Mouse (Mus musculus) forebrain, embryonic 13.5 days (tissue): Measurements from ENCODE around the gene Rxra. TPM values are rescaled to one million over a fixed set of nuclear protein-coding genes. Genes with fewer than 3 reads are reported as not detected.

Source experiments
- ATAC-seq: fragments of 200-750 bp; cut with Nextera tagmentation; 2 replicates; pipeline ENCODE4 v1.8.0; 2017
- H3K27ac ChIP-seq: fragments of 300-500 bp; sonication (generic); 2 replicates; pipeline ENCODE4 v1.5.1; 2015; ENCODE audit warnings: inconsistent platforms, mild to moderate bottlenecking, moderate library complexity
- H3K27me3 ChIP-seq: fragments of 300-500 bp; sonication (generic); 2 replicates; pipeline ENCODE4 v1.6.1; 2015; ENCODE audit warnings: mild to moderate bottlenecking, inconsistent platforms
- H3K36me3 ChIP-seq: fragments of 300-500 bp; sonication (generic); 2 replicates; pipeline ENCODE4 v1.6.1; 2015; ENCODE audit warnings: mild to moderate bottlenecking, inconsistent platforms; ENCODE audit not compliant: poor library complexity, severe bottlenecking
- H3K4me1 ChIP-seq: fragments of 300-500 bp; sonication (generic); 2 replicates; pipeline ENCODE4 v1.6.1; 2015; ENCODE audit warnings: inconsistent platforms
- H3K4me2 ChIP-seq: fragments of 300-500 bp; sonication (generic); 2 replicates; pipeline ENCODE4 v1.6.1; 2015; ENCODE audit warnings: inconsistent platforms, mild to moderate bottlenecking, moderate library complexity
- H3K4me3 ChIP-seq: fragments of 300-500 bp; sonication (generic); 2 replicates; pipeline ENCODE4 v1.5.1; 2015; ENCODE audit warnings: mild to moderate bottlenecking, inconsistent platforms
- H3K9ac ChIP-seq: fragments of 300-500 bp; sonication (generic); 2 replicates; pipeline ENCODE4 v1.6.1; 2015; ENCODE audit warnings: mild to moderate bottlenecking, inconsistent platforms
- H3K9me3 ChIP-seq: fragments of 300-500 bp; sonication (generic); replicated peaks from 2 replicates; pipeline ENCODE4 v1.6.1; 2016; ENCODE audit warnings: inconsistent platforms
- WGBS: fragments of 180-500 bp; shearing (Covaris S2); methylation state at CpG from one replicate; pipeline ENCODE4 v1.1.7; 2015; 5-methylcytosine and 5-hydroxymethylcytosine counted together
- polyA plus RNA-seq: library from polyadenylated mRNA; unstranded; fragments of >200 nt; fragmentation: Nextera tagmentation; extraction: Ambion mirVana; gene quantifications from 2 replicates; pipeline ENCODE4 v1.2.1, GENCODE M21; 2015

The Rxra gene
- polyA plus RNA-seq = 4.3 and 4.9 TPM in 2 replicates

GRCm38 (mm10) chr2:27676106-27676477 lies at the start of gene Rxra:
Gene Rxra, plus strand, starts transcription at chr2:27676440.
- Histone ChIP-seq H3K4me3 (peak within 1 kb of the TSS; percentile 76), H3K27ac (peak within 1 kb of the TSS; percentile 72), H3K9me3 (no peaks in the 10 kb centered on the region), H3K36me3 (no peaks in the 10 kb centered on the region), H3K27me3 (peaks cover 15% of the 10 kb centered on the region), H3K9ac (peak within 1 kb of the TSS; percentile 85), H3K4me1 (peaks cover 58% of the 10 kb centered on the region), H3K4me2 (peak within 1 kb of the TSS; percentile 89)
- ATAC-seq = 0 out of 2 replicates have a peak, but pooled peaks have one; percentile 31
- WGBS = 2% methylated on average over 16 of the region's 16 CpGs

GRCm38 (mm10) chr2:27626604-27627003 lies 49.6 kb upstream of the Rxra start:
- no peaks in the 10 kb centered on the region for H3K36me3 ChIP-seq
- no peaks in the 10 kb centered on the region for H3K4me1 ChIP-seq
- H3K27me3 ChIP-seq = peaks cover 37% of the 10 kb centered on the region
- H3K4me3 ChIP-seq = no peak overlapping the region
- no peaks in the 10 kb centered on the region for H3K9me3 ChIP-seq
- no peak overlapping the region for H3K9ac ChIP-seq
- H3K4me2 ChIP-seq = no peak overlapping the region
- no peak overlapping the region for H3K27ac ChIP-seq
- ATAC-seq = no peak
- 48% methylated on average over 1 of the region's 1 CpGs for WGBS

GRCm38 (mm10) chr2:27630601-27631285 lies 45.5 kb upstream of the Rxra start:
- no peak overlapping the region for H3K9ac ChIP-seq
- H3K4me3 ChIP-seq = no peak overlapping the region
- no peaks in the 10 kb centered on the region for H3K9me3 ChIP-seq
- WGBS = 89% methylated on average over 3 of the region's 3 CpGs
- no peak for ATAC-seq
- no peak overlapping the region for H3K4me2 ChIP-seq
- H3K4me1 ChIP-seq = no peaks in the 10 kb centered on the region; the same call in 1 of the 2 replicates
- H3K27ac ChIP-seq = no peak overlapping the region
- no peaks in the 10 kb centered on the region for H3K36me3 ChIP-seq
- H3K27me3 ChIP-seq = peaks cover 13% of the 10 kb centered on the region; the same call in 1 of the 2 replicates

- H3K9me3 ChIP-seq = no peaks in the 10 kb centered on the region
- no peak overlapping the region for H3K4me2 ChIP-seq
- H3K27ac ChIP-seq = no peak overlapping the region
- no peaks in the 10 kb centered on the region; the same call in 1 of the 2 replicates for H3K4me1 ChIP-seq
- no peak for ATAC-seq
- H3K36me3 ChIP-seq = no peaks in the 10 kb centered on the region
- WGBS = 69% methylated on average over 2 of the region's 2 CpGs
- no peak overlapping the region for H3K9ac ChIP-seq
- 0 out of 2 replicates have a peak, but pooled peaks cover 10% of the 10 kb centered on the region for H3K27me3 ChIP-seq
- H3K4me3 ChIP-seq = no peak overlapping the region
Observed at GRCm38 (mm10) chr2:27633471-27633870, 42.8 kb upstream of the Rxra start.

- H3K27ac ChIP-seq = no peak overlapping the region
- 83% methylated on average over 1 of the region's 1 CpGs for WGBS
Observed at GRCm38 (mm10) chr2:27634018-27634417, 42.2 kb upstream of the Rxra start.

GRCm38 (mm10) chr2:27635147-27635738 lies 41.0 kb upstream of the Rxra start:
- WGBS = 52% methylated on average over 13 of the region's 13 CpGs
- Histone ChIP-seq H3K4me1 (no peaks in the 10 kb centered on the region; the same call in 1 of the 2 replicates), H3K36me3 (no peaks in the 10 kb centered on the region), H3K9me3 (no peaks in the 10 kb centered on the region), H3K9ac (0 out of 2 replicates have a peak overlapping the region, but pooled peaks have one; percentile 21), H3K4me2 (no peak overlapping the region), H3K4me3 (no peak overlapping the region), H3K27me3 (0 out of 2 replicates have a peak, but pooled peaks cover 10% of the 10 kb centered on the region), H3K27ac (peak overlapping the region; percentile 57)
- ATAC-seq = no peak

More at GRCm38 (mm10) chr2:27634018-27634417, 42.2 kb upstream of the Rxra start:
- no peaks in the 10 kb centered on the region; the same call in 1 of the 2 replicates for H3K4me1 ChIP-seq
- no peaks in the 10 kb centered on the region for H3K9me3 ChIP-seq
- no peaks in the 10 kb centered on the region for H3K36me3 ChIP-seq
- no peak overlapping the region for H3K4me3 ChIP-seq
- H3K4me2 ChIP-seq = no peak overlapping the region
- H3K27me3 ChIP-seq = 0 out of 2 replicates have a peak, but pooled peaks cover 10% of the 10 kb centered on the region
- ATAC-seq = no peak
- no peak overlapping the region for H3K9ac ChIP-seq

- no peak for ATAC-seq
- Histone ChIP-seq H3K36me3 (no peaks in the 10 kb centered on the region), H3K9me3 (no peaks in the 10 kb centered on the region), H3K4me1 (peaks cover 5% of the 10 kb centered on the region), H3K4me3 (no peak overlapping the region), H3K27ac (no peak overlapping the region), H3K27me3 (0 out of 2 replicates have a peak, but pooled peaks cover 10% of the 10 kb centered on the region), H3K9ac (no peak overlapping the region), H3K4me2 (no peak overlapping the region)
- 63% methylated on average over 1 of the region's 1 CpGs for WGBS
Observed at GRCm38 (mm10) chr2:27636796-27637195, 39.4 kb upstream of the Rxra start.

GRCm38 (mm10) chr2:27637281-27637896 lies 38.9 kb upstream of the Rxra start:
- Histone ChIP-seq H3K4me3 (no peak overlapping the region), H3K27me3 (0 out of 2 replicates have a peak, but pooled peaks cover 10% of the 10 kb centered on the region), H3K9ac (no peak overlapping the region), H3K4me2 (no peak overlapping the region), H3K9me3 (no peaks in the 10 kb centered on the region), H3K4me1 (peaks cover 5% of the 10 kb centered on the region), H3K27ac (no peak overlapping the region), H3K36me3 (no peaks in the 10 kb centered on the region)
- ATAC-seq = no peak
- WGBS = 86% methylated on average over 8 of the region's 8 CpGs

GRCm38 (mm10) chr2:27639631-27640334 lies 36.5 kb upstream of the Rxra start:
- no peak overlapping the region for H3K27ac ChIP-seq
- H3K9ac ChIP-seq = no peak overlapping the region
- H3K4me1 ChIP-seq = peaks cover 5% of the 10 kb centered on the region
- no peak overlapping the region for H3K4me2 ChIP-seq
- ATAC-seq = no peak
- H3K27me3 ChIP-seq = no peaks in the 10 kb centered on the region
- no peaks in the 10 kb centered on the region for H3K9me3 ChIP-seq
- 90% methylated on average over 5 of the region's 5 CpGs for WGBS
- H3K4me3 ChIP-seq = no peak overlapping the region
- no peaks in the 10 kb centered on the region for H3K36me3 ChIP-seq

- Histone ChIP-seq H3K4me1 (peaks cover 5% of the 10 kb centered on the region; the same call in 1 of the 2 replicates), H3K4me2 (no peak overlapping the region), H3K36me3 (no peaks in the 10 kb centered on the region), H3K9ac (0 out of 2 replicates have a peak overlapping the region, but pooled peaks have one; percentile 13), H3K4me3 (no peak overlapping the region), H3K9me3 (no peaks in the 10 kb centered on the region), H3K27me3 (no peaks in the 10 kb centered on the region), H3K27ac (peak overlapping the region; percentile 6; the same call in 1 of the 2 replicates)
- no peak for ATAC-seq
- 34% methylated on average over 3 of the region's 3 CpGs for WGBS
Observed at GRCm38 (mm10) chr2:27640900-27641479, 35.2 kb upstream of the Rxra start.

GRCm38 (mm10) chr2:27644547-27645120 lies 31.6 kb upstream of the Rxra start:
- Histone ChIP-seq H3K27me3 (no peaks in the 10 kb centered on the region), H3K4me1 (peaks cover 6% of the 10 kb centered on the region; the same call in 1 of the 2 replicates), H3K4me2 (no peak overlapping the region), H3K4me3 (no peak overlapping the region), H3K9me3 (no peaks in the 10 kb centered on the region), H3K9ac (no peak overlapping the region), H3K27ac (0 out of 2 replicates have a peak overlapping the region, but pooled peaks have one; percentile 6), H3K36me3 (no peaks in the 10 kb centered on the region)
- WGBS = 50% methylated on average over 5 of the region's 5 CpGs
- no peak for ATAC-seq
